9 mouse cellular contexts compared by ENCODE assay signal in the genomic region with DNA sequence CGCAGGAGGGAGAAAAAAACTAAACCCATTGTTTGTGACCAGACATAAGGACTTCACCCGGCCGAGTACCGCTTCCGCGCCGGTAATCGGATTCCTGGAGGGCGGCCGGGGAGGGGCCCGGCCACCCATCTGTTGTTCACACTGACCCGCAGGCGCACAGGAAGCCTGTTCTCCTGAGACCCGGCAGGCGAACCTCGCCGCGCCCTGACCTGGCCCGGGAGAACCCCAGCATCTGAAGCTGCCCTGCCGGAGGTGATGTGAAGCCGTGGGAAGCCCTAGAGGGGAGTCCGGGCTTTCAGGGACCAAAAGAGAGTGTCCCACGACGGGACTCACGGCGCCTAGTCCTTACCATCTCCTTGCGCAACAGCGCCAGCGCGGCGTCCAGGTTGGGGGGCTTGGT. TPM values are rescaled to one million over a fixed set of nuclear protein-coding genes. Genes with fewer than 3 reads are reported as not detected.
A peak's percentile ranks its signal among the peaks of the same experiment; 100 is the strongest.
DNase-seq lines count a peak whose midpoint lies in the region; ATAC-seq and TF ChIP-seq lines count a peak whose summit lies in the region.
"Had no signal": no experiment of that assay in that cellular context is flagged by ENCODE, and none has a peak within 500 bp of the region (broad histone marks: within the 10 kb centered on the region; RNA-seq: fewer than 3 reads in every experiment).

No protein-coding gene starts in this region.

- H3K9me3 ChIP-seq in heart, embryonic 14.5 days (ENCODE audit: control insufficient read depth, low read length) = no peaks in the 10 kb centered on the region
- no peaks in the 10 kb centered on the region for H3K9me3 ChIP-seq in limb, embryonic 14.5 days (ENCODE audit: control insufficient read depth, low read length)

- peak overlapping the region; percentile 63 for H3K4me3 ChIP-seq in bone marrow macrophage, adult 2 months (ENCODE audit: insufficient read depth, low read length)
- peak overlapping the region; percentile 62 to 63 for H3K4me3 ChIP-seq in heart, embryonic 14.5 days (ENCODE audit: control insufficient read depth in 1 of 2, insufficient read depth in 1 of 2, low read depth in 1 of 2, low read length in 2 of 2)
- peak overlapping the region; percentile 53 for H3K4me3 ChIP-seq in limb, embryonic 14.5 days (replicated peaks; ENCODE audit: low read length)
- peak overlapping the region; percentile 38 for H3K4me3 ChIP-seq in olfactory bulb, adult 2 months (ENCODE audit: insufficient read depth, low read depth, low read length)

- no peaks in the 10 kb centered on the region; the same call in 1 of the 2 replicates for H3K4me1 ChIP-seq in bone marrow macrophage, adult 2 months (ENCODE audit: control insufficient read depth, insufficient read depth, low read length)
- peaks cover 9 to 10% of the 10 kb centered on the region in 2 experiments; a peak in 3 of 4 replicates for H3K4me1 ChIP-seq in heart, embryonic 14.5 days (ENCODE audit: control insufficient read depth in 2 of 2, insufficient read depth in 2 of 2, low read length in 2 of 2)
- H3K4me1 ChIP-seq in limb, embryonic 14.5 days (ENCODE audit: control insufficient read depth, insufficient read depth, low read length) = 0 out of 2 replicates have a peak, but pooled peaks cover 3% of the 10 kb centered on the region
- peaks cover 17% of the 10 kb centered on the region for H3K4me1 ChIP-seq in olfactory bulb, adult 2 months (ENCODE audit: control insufficient read depth, insufficient read depth, low read length)

- WGBS in heart, embryonic 14.5 days = under 1% methylated on average over 29 of the region's 31 CpGs
- WGBS in limb, embryonic 14.5 days = 1% methylated on average over 31 of the region's 31 CpGs
- under 1% methylated on average over 31 of the region's 31 CpGs for WGBS in olfactory bulb, adult 2 months

- no peaks in the 10 kb centered on the region for H3K36me3 ChIP-seq in heart, embryonic 14.5 days (ENCODE audit: control insufficient read depth, insufficient read depth, low read length)
- no peaks in the 10 kb centered on the region for H3K36me3 ChIP-seq in limb, embryonic 14.5 days (ENCODE audit: control insufficient read depth, insufficient read depth, low read length)

- DNase-seq in gastrocnemius, postnatal 14 days = peak; percentile 14
- no peak for DNase-seq in gastrocnemius, postnatal 36 days
- DNase-seq in limb, embryonic 14.5 days (ENCODE audit: low spot score) = no peak
- DNase-seq in spleen, adult 18-20 months = no peak
- no peak for DNase-seq in c-Kit-positive CD71-positive TER-119-positive erythroid progenitor cells, embryonic 14.5 days (ENCODE audit: low spot score)

- H3K27me3 ChIP-seq in heart, embryonic 14.5 days (ENCODE audit: control insufficient read depth, insufficient read depth, low read length) = peaks cover 37% of the 10 kb centered on the region
- peaks cover 41% of the 10 kb centered on the region for H3K27me3 ChIP-seq in limb, embryonic 14.5 days (ENCODE audit: control insufficient read depth, insufficient read depth, low read length)

- peak overlapping the region; percentile 69 for H3K9ac ChIP-seq in heart, embryonic 14.5 days (ENCODE audit: low read length)
- peak overlapping the region; percentile 56 for H3K9ac ChIP-seq in limb, embryonic 14.5 days (ENCODE audit: low read depth, low read length, severe bottlenecking)

- no peak overlapping the region for H3K27ac ChIP-seq in bone marrow macrophage, adult 2 months (ENCODE audit: insufficient read depth, low read depth, low read length)
- H3K27ac ChIP-seq in heart, embryonic 14.5 days (replicated peaks in 1 of 2; ENCODE audit: control insufficient read depth in 1 of 2, insufficient read depth in 1 of 2, low read depth in 2 of 2, low read length in 2 of 2) = no peak overlapping the region
- no peak overlapping the region for H3K27ac ChIP-seq in limb, embryonic 14.5 days (replicated peaks; ENCODE audit: low read depth, low read length)
- H3K27ac ChIP-seq in olfactory bulb, adult 2 months (ENCODE audit: insufficient read depth, low read depth, low read length) = no peak overlapping the region
- H3K27ac ChIP-seq: macrophage had no signal

- H3K4me2 ChIP-seq in heart, embryonic 14.5 days (ENCODE audit: low read length) = peak overlapping the region; percentile 93
- peak overlapping the region; percentile 84 for H3K4me2 ChIP-seq in limb, embryonic 14.5 days (replicated peaks; ENCODE audit: low read depth, low read length, severe bottlenecking)

- intact Hi-C loops in gastrocnemius, postnatal 14 days (cut with DNase I; ENCODE audit: low total_unique reads) = no loop called here
- intact Hi-C loops in gastrocnemius, postnatal 36 days (cut with DNase I) = no loop called here

- no peak for TF ChIP-seq CTCF in bone marrow macrophage, adult 2 months (IDR thresholded peaks at IDR 0.05; ENCODE audit: low read depth, low read length)
- no peak for TF ChIP-seq CTCF in olfactory bulb, adult 2 months (IDR thresholded peaks at IDR 0.05; ENCODE audit: insufficient read depth, low read depth, low read length)

- no peak for ATAC-seq in heart, embryonic 14.5 days (ENCODE audit: insufficient number of reproducible peaks, insufficient read depth, low FRiP score, low read depth)
- ATAC-seq in limb, embryonic 14.5 days (ENCODE audit: low FRiP score, low read depth) = no peak

- TF ChIP-seq POLR2A in bone marrow macrophage, adult 2 months (IDR thresholded peaks at IDR 0.05; ENCODE audit: borderline replicate concordance, low read depth, low read length) = no peak
- no peak for TF ChIP-seq POLR2A in limb, embryonic 14.5 days (IDR thresholded peaks at IDR 0.05; ENCODE audit: borderline replicate concordance, extremely low read depth, insufficient read depth, insufficient read length)
- no peak for TF ChIP-seq POLR2A in olfactory bulb, adult 2 months (IDR thresholded peaks at IDR 0.05; ENCODE audit: insufficient read depth, low read depth, low read length)

RNA-seq across cellular contexts. Expression of a gene that starts 0.4 kb away (rescaled TPM):
- under 1 TPM; 0.66 to 1.00 TPM for total RNA-seq in gastrocnemius, postnatal 14 days (2021)
- under 1 TPM; 0.37 to 0.64 TPM for total RNA-seq in gastrocnemius, postnatal 36 days (2021)
- polyA plus RNA-seq in bone marrow macrophage, adult 2 months (2012; ENCODE audit: insufficient read depth, insufficient read length, missing spikeins) = not detected in 2 replicates
- 1.2 and 1.7 TPM in 2 replicates for polyA plus RNA-seq in heart, embryonic 14.5 days (2014; fragmentation: Nextera tagmentation; extraction: Ambion mirVana)
- 4.1 and 4.6 TPM in 2 replicates for polyA plus RNA-seq in limb, embryonic 14.5 days (2012; rRNA removed)
- polyA plus RNA-seq in limb, embryonic 14.5 days (2014; fragmentation: Nextera tagmentation; extraction: Ambion mirVana) = 3.3 and 3.4 TPM in 2 replicates
- not detected in 2 replicates for polyA plus RNA-seq in olfactory bulb, adult 2 months (2012; ENCODE audit: insufficient read depth, insufficient read length, low replicate concordance, missing spikeins)
- polyA plus RNA-seq: macrophage had no signal

RNA-seq across cellular contexts. Expression of a gene that starts 29.3 kb away (rescaled TPM):
- total RNA-seq in gastrocnemius, postnatal 14 days (2021) = 1 to 10 TPM; 2.8 to 3.3 TPM
- 1 to 10 TPM; 2.2 to 2.9 TPM for total RNA-seq in gastrocnemius, postnatal 36 days (2021)
- polyA plus RNA-seq in bone marrow macrophage, adult 2 months (2012; ENCODE audit: insufficient read depth, insufficient read length, missing spikeins) = 3.9 and 4.5 TPM in 2 replicates
- 14.0 and 17.3 TPM in 2 replicates for polyA plus RNA-seq in heart, embryonic 14.5 days (2014; fragmentation: Nextera tagmentation; extraction: Ambion mirVana)
- 30.2 and 35.9 TPM in 2 replicates for polyA plus RNA-seq in limb, embryonic 14.5 days (2012; rRNA removed)
- 21.8 and 21.9 TPM in 2 replicates for polyA plus RNA-seq in limb, embryonic 14.5 days (2014; fragmentation: Nextera tagmentation; extraction: Ambion mirVana)
- polyA plus RNA-seq in olfactory bulb, adult 2 months (2012; ENCODE audit: insufficient read depth, insufficient read length, low replicate concordance, missing spikeins) = not detected in 2 replicates

RNA-seq across cellular contexts. Expression of a gene that starts 29.4 kb away (rescaled TPM):
- 10 to 100 TPM; 16.9 to 22.3 TPM for total RNA-seq in gastrocnemius, postnatal 14 days (2021)
- 10 to 100 TPM; 15.6 to 18.5 TPM for total RNA-seq in gastrocnemius, postnatal 36 days (2021)
- 30.6 and 33.5 TPM in 2 replicates for polyA plus RNA-seq in bone marrow macrophage, adult 2 months (2012; ENCODE audit: insufficient read depth, insufficient read length, missing spikeins)
- 30.5 and 34.1 TPM in 2 replicates for polyA plus RNA-seq in heart, embryonic 14.5 days (2014; fragmentation: Nextera tagmentation; extraction: Ambion mirVana)
- polyA plus RNA-seq in limb, embryonic 14.5 days (2012; rRNA removed) = 42.6 and 44.3 TPM in 2 replicates
- polyA plus RNA-seq in limb, embryonic 14.5 days (2014; fragmentation: Nextera tagmentation; extraction: Ambion mirVana) = 46.5 and 46.9 TPM in 2 replicates
- polyA plus RNA-seq in olfactory bulb, adult 2 months (2012; ENCODE audit: insufficient read depth, insufficient read length, low replicate concordance, missing spikeins) = not detected in 2 replicates

RNA-seq across cellular contexts. Expression of a gene that starts 41.7 kb away (rescaled TPM):
- total RNA-seq in gastrocnemius, postnatal 14 days (2021) = under 1 TPM; 0.07 to 0.18 TPM
- under 1 TPM; 0.05 to 0.35 TPM for total RNA-seq in gastrocnemius, postnatal 36 days (2021)
- polyA plus RNA-seq in bone marrow macrophage, adult 2 months (2012; ENCODE audit: insufficient read depth, insufficient read length, missing spikeins) = 0.09 TPM in 1 of 2 replicates, not detected in the other
- 0.16 and 0.22 TPM in 2 replicates for polyA plus RNA-seq in heart, embryonic 14.5 days (2014; fragmentation: Nextera tagmentation; extraction: Ambion mirVana)
- 0.20 and 0.29 TPM in 2 replicates for polyA plus RNA-seq in limb, embryonic 14.5 days (2012; rRNA removed)
- polyA plus RNA-seq in limb, embryonic 14.5 days (2014; fragmentation: Nextera tagmentation; extraction: Ambion mirVana) = 0.03 and 0.04 TPM in 2 replicates
- polyA plus RNA-seq in olfactory bulb, adult 2 months (2012; ENCODE audit: insufficient read depth, insufficient read length, low replicate concordance, missing spikeins) = not detected in 2 replicates
- polyA plus RNA-seq: macrophage had no signal
